Mouse (Mus musculus) liver, embryonic 14.5 days (tissue): ENCODE results near the gene Pald1.

Source experiments
- CTCF ChIP-seq: IDR thresholded peaks from 2 replicates; pipeline ENCODE4 v1.5.1; 2016; ENCODE audit warnings: antibody characterized with exemption, low read depth, control low read depth
- EP300 ChIP-seq: IDR thresholded peaks from 2 replicates; pipeline ENCODE4 v1.6.1; 2016; ENCODE audit warnings: antibody characterized with exemption, low read depth

- TF ChIP-seq CTCF, result no peak
- TF ChIP-seq EP300, result no peak
Measured at GRCm38 (mm10) chr10:61415890-61416289, 32.6 kb upstream of the Pald1 start.
